Mouse (Mus musculus) forebrain, embryonic 16.5 days (tissue): ENCODE results near the gene Lsm12. TPM values are rescaled to one million over a fixed set of nuclear protein-coding genes. Genes with fewer than 3 reads are reported as not detected.

ENCODE experiments used
- ATAC-seq: fragments of 200-750 bp; cut with Nextera tagmentation; 2 replicates; pipeline ENCODE4 v1.8.0; 2017; ENCODE audit warnings: mild to moderate bottlenecking, moderate library complexity
- H3K27ac ChIP-seq: fragments of 300-500 bp; sonication (generic); 2 replicates; pipeline ENCODE4 v1.5.1; 2014; ENCODE audit warnings: low read length, control low read depth
- H3K27me3 ChIP-seq: fragments of 300-500 bp; sonication (generic); replicated peaks from 2 replicates; pipeline ENCODE4 v1.6.1; 2014; ENCODE audit warnings: low read length; ENCODE audit not compliant: control insufficient read depth, insufficient read depth
- H3K36me3 ChIP-seq: fragments of 300-500 bp; sonication (generic); 2 replicates; pipeline ENCODE4 v1.6.1; 2014; ENCODE audit not compliant: control insufficient read depth, insufficient read depth
- H3K4me1 ChIP-seq: fragments of 300-500 bp; sonication (generic); replicated peaks from 2 replicates; pipeline ENCODE4 v1.6.1; 2014; ENCODE audit warnings: low read length; ENCODE audit not compliant: control insufficient read depth, insufficient read depth
- H3K4me2 ChIP-seq: fragments of 300-500 bp; sonication (generic); 2 replicates; pipeline ENCODE4 v1.6.1; 2014; ENCODE audit warnings: mild to moderate bottlenecking, low read length, control low read depth
- H3K4me3 ChIP-seq: fragments of 300-500 bp; sonication (generic); replicated peaks from 2 replicates; pipeline ENCODE4 v1.5.1; 2014; ENCODE audit warnings: mild to moderate bottlenecking, low read length, control low read depth
- H3K9ac ChIP-seq: fragments of 300-500 bp; sonication (generic); replicated peaks from 2 replicates; pipeline ENCODE4 v1.6.1; 2014; ENCODE audit warnings: low read depth, low read length, control low read depth
- H3K9me3 ChIP-seq: fragments of 300-500 bp; sonication (generic); 2 replicates; pipeline ENCODE4 v1.6.1; 2016; ENCODE audit warnings: low read length; ENCODE audit not compliant: control insufficient read depth
- WGBS: fragments of 180-500 bp; shearing (Covaris S2); extraction: QIAGEN DNeasy Blood & Tissue Kit; methylation state at CpG from one replicate; pipeline ENCODE4 v1.1.7; 2014; 5-methylcytosine and 5-hydroxymethylcytosine counted together
- polyA plus RNA-seq: library from polyadenylated mRNA; unstranded; fragments of >200 nt; fragmentation: Nextera tagmentation; extraction: Ambion mirVana; gene quantifications from 2 replicates; pipeline ENCODE4 v1.2.1, GENCODE M21; 2015

Gene Lsm12
- polyA plus RNA-seq, 1 experiment from 2014 or later, result 123 TPM

GRCm38 (mm10) chr11:102193657-102194440 lies 8.8 kb upstream of the Lsm12 start:
- Histone ChIP-seq H3K4me1 (peaks cover 15% of the 10 kb centered on the region), H3K4me3 (no peak overlapping the region), H3K36me3 (peaks cover 29% of the 10 kb centered on the region), H3K27ac (no peak overlapping the region), H3K4me2 (no peak overlapping the region), H3K27me3 (no peaks in the 10 kb centered on the region), H3K9ac (no peak overlapping the region), H3K9me3 (no peaks in the 10 kb centered on the region)
- WGBS, result 84% methylated on average over 9 of the region's 9 CpGs
- ATAC-seq, result no peak

- H3K4me3 ChIP-seq, result no peak overlapping the region
- no peak for ATAC-seq
- 61% methylated on average over 4 of the region's 4 CpGs for WGBS
These were observed 5.8 kb upstream of the Lsm12 start for GRCm38 (mm10) chr11:102190848-102191247.

GRCm38 (mm10) chr11:102189461-102190436 lies 4.7 kb upstream of the Lsm12 start, which contains the start of gene G6pc3:
G6pc3 (plus strand) TSS chr11:102189620.
- WGBS, result 2% methylated on average over 50 of the region's 50 CpGs
- peak within 1 kb of the TSS; percentile 59 for H3K27ac ChIP-seq
- peak within 1 kb of the TSS; percentile 89 for H3K4me2 ChIP-seq
- H3K27me3 ChIP-seq, result no peaks in the 10 kb centered on the region
- peaks cover 4% of the 10 kb centered on the region for H3K36me3 ChIP-seq
- H3K4me1 ChIP-seq, result peaks cover 15% of the 10 kb centered on the region
- peak; percentile 82 for ATAC-seq
- H3K9me3 ChIP-seq, result no peaks in the 10 kb centered on the region
- peak within 1 kb of the TSS; percentile 55 for H3K4me3 ChIP-seq
- peak within 1 kb of the TSS; percentile 73 for H3K9ac ChIP-seq

More at GRCm38 (mm10) chr11:102190848-102191247, 5.8 kb upstream of the Lsm12 start:
- no peak overlapping the region for H3K27ac ChIP-seq
- H3K4me2 ChIP-seq, result no peak overlapping the region
- H3K9me3 ChIP-seq, result no peaks in the 10 kb centered on the region
- peaks cover 15% of the 10 kb centered on the region for H3K4me1 ChIP-seq
- H3K9ac ChIP-seq, result peak overlapping the region; percentile 26; the same call in 1 of the 2 replicates
- peaks cover 13% of the 10 kb centered on the region for H3K36me3 ChIP-seq
- no peaks in the 10 kb centered on the region for H3K27me3 ChIP-seq

- Histone ChIP-seq H3K36me3 (peaks cover 1% of the 10 kb centered on the region), H3K9me3 (no peaks in the 10 kb centered on the region), H3K4me2 (peak overlapping the region; percentile 89), H3K9ac (peak overlapping the region; percentile 73), H3K27me3 (no peaks in the 10 kb centered on the region), H3K4me3 (peak overlapping the region; percentile 55), H3K27ac (peak overlapping the region; percentile 24; the same call in 1 of the 2 replicates), H3K4me1 (peaks cover 20% of the 10 kb centered on the region)
- no peak for ATAC-seq
- WGBS, result 73% methylated on average over 6 of the region's 6 CpGs
These were observed 3.9 kb upstream of the Lsm12 start for GRCm38 (mm10) chr11:102188980-102189379.

GRCm38 (mm10) chr11:102186235-102186634 lies 1.1 kb upstream of the Lsm12 start:
- H3K4me2 ChIP-seq, result no peak overlapping the region
- no peak overlapping the region for H3K27ac ChIP-seq
- H3K36me3 ChIP-seq, result peaks cover 3% of the 10 kb centered on the region; the same call in 1 of the 2 replicates
- no peaks in the 10 kb centered on the region for H3K9me3 ChIP-seq
- no peak overlapping the region for H3K9ac ChIP-seq
- H3K4me1 ChIP-seq, result peaks cover 28% of the 10 kb centered on the region
- H3K4me3 ChIP-seq, result no peak overlapping the region
- WGBS, result 73% methylated on average over 1 of the region's 1 CpGs
- ATAC-seq, result no peak
- no peaks in the 10 kb centered on the region for H3K27me3 ChIP-seq

GRCm38 (mm10) chr11:102185677-102186076 lies 581 bp upstream of the Lsm12 start:
- no peak overlapping the region; the same call in 1 of the 2 replicates for H3K9ac ChIP-seq
- WGBS, result 53% methylated on average over 3 of the region's 3 CpGs

GRCm38 (mm10) chr11:102184253-102184645 lies 847 bp downstream of the Lsm12 start:
- no peaks in the 10 kb centered on the region for H3K27me3 ChIP-seq
- H3K9me3 ChIP-seq, result no peaks in the 10 kb centered on the region
- peak overlapping the region; percentile 63 for H3K4me3 ChIP-seq
- peak overlapping the region; percentile 90 for H3K4me2 ChIP-seq
- H3K36me3 ChIP-seq, result peaks cover 5% of the 10 kb centered on the region
- 6% methylated on average over 7 of the region's 7 CpGs for WGBS
- H3K9ac ChIP-seq, result peak overlapping the region; percentile 88
- 0 out of 2 replicates have a peak, but pooled peaks have one; percentile 2 for ATAC-seq
- peaks cover 16% of the 10 kb centered on the region for H3K4me1 ChIP-seq
- H3K27ac ChIP-seq, result peak overlapping the region; percentile 95

More at GRCm38 (mm10) chr11:102185677-102186076, 581 bp upstream of the Lsm12 start:
- Histone ChIP-seq H3K36me3 (peaks cover 3% of the 10 kb centered on the region), H3K27me3 (no peaks in the 10 kb centered on the region), H3K4me1 (peaks cover 26% of the 10 kb centered on the region), H3K4me3 (no peak overlapping the region; the same call in 1 of the 2 replicates), H3K27ac (peak overlapping the region; percentile 95), H3K4me2 (peak overlapping the region; percentile 90), H3K9me3 (no peaks in the 10 kb centered on the region)
- no peak for ATAC-seq

GRCm38 (mm10) chr11:102179836-102180235 lies 5.3 kb downstream of the Lsm12 start:
- no peak overlapping the region for H3K4me2 ChIP-seq
- no peak overlapping the region for H3K4me3 ChIP-seq
- H3K36me3 ChIP-seq, result peaks cover 5% of the 10 kb centered on the region
- no peak overlapping the region for H3K9ac ChIP-seq
- no peaks in the 10 kb centered on the region for H3K9me3 ChIP-seq
- peaks cover 13% of the 10 kb centered on the region for H3K4me1 ChIP-seq
- no peaks in the 10 kb centered on the region for H3K27me3 ChIP-seq
- no peak for ATAC-seq
- H3K27ac ChIP-seq, result no peak overlapping the region

- 86% methylated on average over 5 of the region's 5 CpGs for whole genome bisulfite sequencing
- H3K9me3 ChIP-seq, result no peaks in the 10 kb centered on the region
- ATAC-seq, result no peak
- no peak overlapping the region for H3K27ac ChIP-seq
- no peak overlapping the region for H3K4me2 ChIP-seq
- H3K4me3 ChIP-seq, result no peak overlapping the region
- peaks cover 9% of the 10 kb centered on the region for H3K36me3 ChIP-seq
- peaks cover 8% of the 10 kb centered on the region for H3K4me1 ChIP-seq
- H3K9ac ChIP-seq, result no peak overlapping the region
- H3K27me3 ChIP-seq, result no peaks in the 10 kb centered on the region
These were observed 16.4 kb downstream of the Lsm12 start for GRCm38 (mm10) chr11:102168689-102169088.
